Mouse (Mus musculus) kidney, embryonic 14.5 days (tissue): ENCODE results near the gene Prkar1b. TPM values are rescaled to one million over a fixed set of nuclear protein-coding genes. Genes with fewer than 3 reads are reported as not detected.
A peak's percentile ranks its signal among the peaks of the same experiment; 100 is the strongest.

Experiments
- ATAC-seq: fragments of 200-750 bp; cut with Nextera tagmentation; 2 replicates; pipeline ENCODE4 v1.8.0; 2017; ENCODE audit warnings: moderate number of reproducible peaks, mild to moderate bottlenecking, moderate TSS enrichment, moderate library complexity; ENCODE audit not compliant: low FRiP score, low TSS enrichment
- H3K27ac ChIP-seq: fragments of 300-500 bp; sonication (generic); 2 replicates; pipeline ENCODE4 v1.5.1; 2014; ENCODE audit warnings: low read depth, mild to moderate bottlenecking, low read length, moderate library complexity, mixed read lengths
- H3K27me3 ChIP-seq: fragments of 300-500 bp; sonication (generic); 2 replicates; pipeline ENCODE4 v1.6.1; 2014; ENCODE audit warnings: mild to moderate bottlenecking, low read length; ENCODE audit not compliant: control insufficient read depth, insufficient read depth
- H3K36me3 ChIP-seq: fragments of 300-500 bp; sonication (generic); 2 replicates; pipeline ENCODE4 v1.6.1; 2014; ENCODE audit warnings: low read length, mixed read lengths; ENCODE audit not compliant: control insufficient read depth, insufficient read depth
- H3K4me1 ChIP-seq: fragments of 300-500 bp; sonication (generic); 2 replicates; pipeline ENCODE4 v1.6.1; 2014; ENCODE audit warnings: low read length, mixed read lengths; ENCODE audit not compliant: control insufficient read depth, insufficient read depth
- H3K4me2 ChIP-seq: fragments of 300-500 bp; sonication (generic); replicated peaks from 2 replicates; pipeline ENCODE4 v1.6.1; 2014; ENCODE audit warnings: low read depth, mild to moderate bottlenecking, low read length
- H3K4me3 ChIP-seq: fragments of 300-500 bp; sonication (generic); 2 replicates; pipeline ENCODE4 v1.5.1; 2014; ENCODE audit warnings: mild to moderate bottlenecking, low read length
- H3K9ac ChIP-seq: fragments of 300-500 bp; sonication (generic); 2 replicates; pipeline ENCODE4 v1.6.1; 2014; ENCODE audit warnings: low read depth, mild to moderate bottlenecking, low read length, moderate library complexity
- H3K9me3 ChIP-seq: fragments of 300-500 bp; sonication (generic); 2 replicates; pipeline ENCODE4 v1.6.1; 2016; ENCODE audit warnings: low read length; ENCODE audit not compliant: control insufficient read depth
- WGBS: fragments of 180-500 bp; shearing (Covaris S2); extraction: QIAGEN DNeasy Blood & Tissue Kit; methylation state at CpG from one replicate; pipeline ENCODE4 v1.1.7; 2014; 5-methylcytosine and 5-hydroxymethylcytosine counted together
- polyA plus RNA-seq: library from polyadenylated mRNA; unstranded; fragments of >200 nt; fragmentation: Nextera tagmentation; extraction: Ambion mirVana; gene quantifications from 2 replicates; pipeline ENCODE4 v1.2.1, GENCODE M21; 2014

The Prkar1b gene
- polyA plus RNA-seq, 1 experiment from 2014 or later = 15.7 TPM

GRCm38 (mm10) chr5:138997171-138997788, 152.5 kb downstream of the Prkar1b start, which contains the start of gene Pdgfa:
Gene Pdgfa (minus strand): TSS chr5:138997370.
- Histone ChIP-seq H3K4me2 (peak within 1 kb of the TSS; percentile 91), H3K4me1 (peaks cover 35% of the 10 kb centered on the region), H3K27me3 (peaks cover 40% of the 10 kb centered on the region), H3K4me3 (peak within 1 kb of the TSS; percentile 80), H3K9ac (peak within 1 kb of the TSS; percentile 85), H3K36me3 (no peaks in the 10 kb centered on the region), H3K9me3 (no peaks in the 10 kb centered on the region), H3K27ac (peak within 1 kb of the TSS; percentile 89)
- 2% methylated on average over 48 of the region's 48 CpGs for WGBS
- no peak for ATAC-seq

DNA sequence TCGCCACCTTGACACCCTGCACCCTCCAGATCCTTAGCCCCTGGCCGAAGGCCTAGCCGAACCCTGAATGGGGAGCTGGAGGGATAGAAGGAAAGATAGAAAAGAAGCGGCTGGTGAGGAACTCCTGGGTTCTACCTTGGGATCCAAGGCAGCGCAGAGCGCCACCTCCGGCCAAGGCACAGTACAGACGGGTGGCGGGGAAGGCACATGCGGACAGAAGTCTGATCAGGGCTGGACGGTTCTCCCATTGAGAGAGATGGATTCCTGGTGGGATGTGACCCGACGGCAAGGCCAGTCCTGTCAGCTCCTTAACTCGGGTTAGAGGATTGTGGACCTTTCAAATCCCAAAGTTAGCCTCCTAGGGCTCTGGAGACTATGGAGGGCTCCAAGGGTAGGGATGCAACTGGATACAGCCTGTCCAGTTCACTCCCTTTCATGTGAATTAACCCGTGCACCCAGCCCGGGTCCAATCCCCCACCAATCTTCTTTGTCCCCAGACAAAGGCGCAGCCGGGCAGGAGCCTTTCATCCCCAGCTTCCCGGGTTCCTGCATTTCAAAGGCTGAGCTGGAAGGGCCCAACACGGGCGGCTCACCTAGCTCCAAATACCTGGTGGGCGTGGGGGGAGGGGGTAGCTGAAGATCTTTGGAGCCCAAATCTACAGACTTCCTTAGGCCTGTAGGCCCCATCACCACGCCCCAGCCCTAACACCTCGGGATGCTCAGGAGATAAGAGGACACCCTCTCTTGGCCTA, 153.3 kb downstream of the Prkar1b start:
- Histone ChIP-seq H3K4me1 (peaks cover 37% of the 10 kb centered on the region), H3K4me2 (peak overlapping the region; percentile 91), H3K9me3 (no peaks in the 10 kb centered on the region), H3K4me3 (peak overlapping the region; percentile 80), H3K27ac (peak overlapping the region; percentile 89), H3K9ac (peak overlapping the region; percentile 85), H3K36me3 (no peaks in the 10 kb centered on the region), H3K27me3 (peaks cover 40% of the 10 kb centered on the region)
- ATAC-seq = 0 out of 2 replicates have a peak, but pooled peaks have one; percentile 3
- 3% methylated on average over 24 of the region's 24 CpGs for WGBS

- ATAC-seq = peak; percentile 28
- 0% methylated on average over 40 of the region's 52 CpGs for WGBS
- Histone ChIP-seq H3K27ac (peak overlapping the region; percentile 89), H3K9me3 (no peaks in the 10 kb centered on the region), H3K4me2 (peak overlapping the region; percentile 91), H3K4me3 (peak overlapping the region; percentile 80), H3K9ac (peak overlapping the region; percentile 85), H3K36me3 (no peaks in the 10 kb centered on the region), H3K4me1 (peaks cover 42% of the 10 kb centered on the region), H3K27me3 (peaks cover 40% of the 10 kb centered on the region)
Measured at GRCm38 (mm10) chr5:138995721-138996311, 154.0 kb downstream of the Prkar1b start.

- H3K27me3 ChIP-seq = peaks cover 40% of the 10 kb centered on the region
- peak overlapping the region; percentile 80 for H3K4me3 ChIP-seq
- peak overlapping the region; percentile 91 for H3K27ac ChIP-seq
- no peaks in the 10 kb centered on the region for H3K9me3 ChIP-seq
- H3K36me3 ChIP-seq = no peaks in the 10 kb centered on the region
- H3K4me2 ChIP-seq = peak overlapping the region; percentile 91
- peaks cover 47% of the 10 kb centered on the region for H3K4me1 ChIP-seq
- under 1% methylated on average over 103 of the region's 127 CpGs for WGBS
- ATAC-seq = peak; percentile 53
- H3K9ac ChIP-seq = peak overlapping the region; percentile 85
Measured at GRCm38 (mm10) chr5:138994786-138995720, 154.7 kb downstream of the Prkar1b start.

DNA sequence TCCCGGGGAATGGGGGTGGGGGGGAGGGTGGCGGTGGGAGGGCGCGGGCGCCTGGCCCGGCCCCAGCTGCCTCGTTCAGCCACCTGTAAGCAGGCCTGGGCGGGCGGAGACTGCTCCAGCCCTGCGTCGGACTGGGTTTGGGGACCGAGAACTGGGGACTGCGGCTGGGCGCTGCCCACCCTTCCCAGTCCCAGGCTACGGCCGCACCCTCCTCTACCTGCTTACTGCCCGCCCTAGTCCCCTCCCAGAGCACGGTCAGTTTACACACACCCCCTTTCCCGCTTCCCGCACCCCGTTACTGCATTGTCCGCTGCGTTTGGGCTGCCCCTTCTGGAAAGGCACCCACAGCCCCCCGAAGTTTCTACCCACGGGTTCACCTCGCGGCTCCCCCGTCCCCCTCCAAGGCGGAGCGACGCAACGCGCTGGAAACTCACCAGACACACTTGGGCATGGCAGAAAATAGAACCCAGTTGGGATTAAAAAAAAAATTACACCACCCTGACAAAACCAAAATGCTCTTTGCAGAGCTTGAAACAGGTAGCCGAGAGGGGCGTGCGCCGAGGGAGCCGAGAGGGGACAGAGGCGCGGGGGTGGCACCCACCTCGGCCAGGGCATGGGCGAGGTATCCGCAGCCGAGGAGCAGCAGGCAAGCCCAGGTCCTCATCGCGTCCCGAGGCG, 155.6 kb downstream of the Prkar1b start:
- peaks cover 39% of the 10 kb centered on the region for H3K27me3 ChIP-seq

DNA sequence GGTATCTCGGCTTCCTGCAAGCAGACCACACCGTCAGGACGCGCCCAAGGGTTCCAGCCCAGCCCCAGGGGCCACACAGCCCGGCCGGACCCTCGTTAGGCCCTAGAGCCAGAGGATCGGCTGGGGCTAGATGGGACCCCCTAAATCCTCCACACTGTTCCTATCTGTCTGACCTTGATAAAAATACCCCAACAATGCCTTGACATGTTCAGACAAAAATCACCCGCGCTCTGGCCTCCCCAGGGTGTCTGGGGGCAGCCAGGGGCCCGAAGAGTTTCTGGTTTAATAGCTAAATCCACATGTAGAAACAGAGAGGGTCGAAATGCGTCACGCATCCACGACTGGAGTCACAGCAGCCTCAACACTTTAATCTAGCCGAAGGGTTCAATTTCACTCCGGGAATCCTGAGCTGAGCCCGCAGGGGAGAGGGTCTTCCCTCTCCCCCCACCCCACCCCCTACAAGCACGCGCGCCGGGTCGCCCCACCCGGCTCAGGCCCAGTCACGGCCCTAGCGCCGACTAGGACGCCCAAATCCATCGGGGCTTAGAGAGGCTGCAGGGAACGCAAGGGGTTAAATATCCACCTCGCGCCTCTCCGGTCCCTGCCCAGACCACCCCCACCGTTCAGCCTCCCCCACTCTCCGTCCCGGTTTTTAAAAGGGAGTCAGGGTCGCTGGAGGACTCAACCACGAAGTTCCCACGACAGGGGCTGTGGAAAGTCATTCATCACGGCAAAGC, 156.3 kb downstream of the Prkar1b start:
- Histone ChIP-seq H3K27me3 (peaks cover 32% of the 10 kb centered on the region), H3K4me1 (peaks cover 47% of the 10 kb centered on the region), H3K9ac (peak overlapping the region; percentile 85), H3K36me3 (no peaks in the 10 kb centered on the region), H3K27ac (peak overlapping the region; percentile 91), H3K4me3 (peak overlapping the region; percentile 80), H3K9me3 (no peaks in the 10 kb centered on the region), H3K4me2 (peak overlapping the region; percentile 91)
- under 1% methylated on average over 40 of the region's 40 CpGs for WGBS
- peak; percentile 17; the same call in 1 of the 2 replicates for ATAC-seq

More for the DNA sequence above, 155.6 kb downstream of the Prkar1b start:
- ATAC-seq = peak; percentile 26
- Histone ChIP-seq H3K9me3 (no peaks in the 10 kb centered on the region), H3K4me1 (peaks cover 47% of the 10 kb centered on the region), H3K4me3 (peak overlapping the region; percentile 80), H3K4me2 (peak overlapping the region; percentile 91), H3K9ac (peak overlapping the region; percentile 85), H3K36me3 (no peaks in the 10 kb centered on the region), H3K27ac (peak overlapping the region; percentile 91)
- whole genome bisulfite sequencing = under 1% methylated on average over 48 of the region's 48 CpGs

DNA sequence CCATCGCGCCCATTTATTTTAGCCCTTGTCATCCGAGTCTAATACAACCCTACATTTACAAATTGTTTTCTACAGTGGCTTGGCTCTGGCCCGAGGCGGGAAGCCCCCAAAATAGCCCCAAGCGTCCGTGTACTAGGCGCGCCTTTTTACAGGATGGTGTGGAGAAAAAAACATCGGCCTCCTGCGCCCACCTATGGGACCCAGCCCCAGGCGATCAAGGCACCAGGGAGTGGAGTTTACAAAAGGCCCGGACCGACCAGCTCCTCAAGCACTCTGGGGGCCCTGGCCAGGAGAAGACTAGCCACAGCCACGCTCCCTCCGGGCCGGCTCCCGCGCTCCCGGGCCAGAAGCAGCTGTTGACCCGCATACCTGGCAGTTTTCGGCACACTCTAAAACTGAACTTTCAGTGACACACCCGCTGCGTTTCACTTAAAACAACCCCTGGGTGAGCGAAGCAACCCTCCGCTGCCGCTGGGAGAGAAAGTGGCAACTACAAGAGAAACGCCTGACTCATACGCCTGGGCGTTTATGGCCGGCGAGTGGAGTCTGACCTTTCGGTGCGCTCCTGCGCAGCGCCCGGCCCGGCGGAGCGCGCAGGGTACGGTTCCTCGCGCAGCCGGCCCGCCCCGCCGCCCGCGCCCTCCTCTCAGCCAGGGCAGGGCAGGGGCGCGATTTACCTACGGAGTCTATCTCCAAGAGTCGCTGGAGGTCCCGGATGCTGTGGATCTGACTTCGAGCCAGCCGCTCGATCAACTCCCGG, 157.0 kb downstream of the Prkar1b start:
- 2% methylated on average over 59 of the region's 59 CpGs for WGBS
- ATAC-seq = no peak
- H3K4me1 ChIP-seq = peaks cover 42% of the 10 kb centered on the region

More for the DNA sequence above, 157.0 kb downstream of the Prkar1b start:
- no peaks in the 10 kb centered on the region for H3K9me3 ChIP-seq
- H3K36me3 ChIP-seq = peaks cover 4% of the 10 kb centered on the region; the same call in 1 of the 2 replicates
- peak overlapping the region; percentile 91 for H3K4me2 ChIP-seq
- H3K27me3 ChIP-seq = peaks cover 25% of the 10 kb centered on the region
- peak overlapping the region; percentile 80 for H3K4me3 ChIP-seq
- peak overlapping the region; percentile 91; the same call in 1 of the 2 replicates for H3K27ac ChIP-seq
- H3K9ac ChIP-seq = peak overlapping the region; percentile 85
